25 mouse cellular contexts compared by ENCODE assay signal in genomic region chr8:10720398-10720797, GRCm38 (mm10).
"Had no signal": no experiment of that assay in that cellular context is flagged by ENCODE, and none has a peak within 500 bp of the region (broad histone marks: within the 10 kb centered on the region; RNA-seq: fewer than 3 reads in every experiment).

No protein-coding gene starts in this region.

- H3K9me3 ChIP-seq: heart, embryonic 13.5 days; heart, embryonic 15.5 days; hindbrain, embryonic 12.5 days; hindbrain, embryonic 15.5 days; kidney, embryonic 15.5 days; limb, embryonic 13.5 days; limb, embryonic 15.5 days had no signal

- H3K27ac ChIP-seq: heart, adult 2 months; heart, embryonic 13.5 days; heart, embryonic 15.5 days; hindbrain, embryonic 12.5 days; hindbrain, embryonic 15.5 days; hindbrain, postnatal 0 days; kidney, embryonic 15.5 days; kidney, postnatal 0 days; limb, embryonic 13.5 days; limb, embryonic 15.5 days had no signal

- ATAC-seq: hindbrain, postnatal 0 days; intestine, embryonic 16.5 days had no signal

- DNase-seq: gastrocnemius, postnatal 14 days; gastrocnemius, postnatal 36 days; heart, adult 11 months; heart, adult 2 months; heart, postnatal 14 days; heart, postnatal 36 days; kidney, adult 11 months; kidney, adult 2 months; kidney, adult 9 months; kidney, postnatal 14 days; kidney, postnatal 36 days; layer of hippocampus, adult 9-11 months; layer of hippocampus, postnatal 36 days; left cerebral cortex, postnatal 4 days had no signal

- H3K4me2 ChIP-seq: heart, embryonic 11.5 days; heart, embryonic 13.5 days; heart, embryonic 15.5 days; hindbrain, embryonic 12.5 days; hindbrain, embryonic 15.5 days; kidney, embryonic 15.5 days; limb, embryonic 13.5 days; limb, embryonic 15.5 days had no signal

- H3K4me3 ChIP-seq: heart, adult 2 months; heart, embryonic 13.5 days; heart, embryonic 15.5 days; hindbrain, embryonic 12.5 days; hindbrain, embryonic 15.5 days; kidney, embryonic 15.5 days; limb, embryonic 13.5 days; limb, embryonic 15.5 days had no signal

- H3K36me3 ChIP-seq: heart, embryonic 13.5 days; heart, embryonic 15.5 days; hindbrain, embryonic 12.5 days; hindbrain, embryonic 15.5 days; kidney, embryonic 15.5 days; limb, embryonic 13.5 days; limb, embryonic 15.5 days had no signal

- H3K4me1 ChIP-seq: heart, embryonic 15.5 days; hindbrain, embryonic 15.5 days; limb, embryonic 15.5 days had no signal

- H3K27me3 ChIP-seq: heart, embryonic 15.5 days; hindbrain, embryonic 12.5 days; hindbrain, embryonic 15.5 days; kidney, embryonic 15.5 days; limb, embryonic 13.5 days; limb, embryonic 15.5 days had no signal

- H3K9ac ChIP-seq: heart, embryonic 13.5 days; heart, embryonic 15.5 days; hindbrain, embryonic 12.5 days; hindbrain, embryonic 15.5 days; kidney, embryonic 15.5 days; limb, embryonic 13.5 days; limb, embryonic 15.5 days had no signal
